Mouse (Mus musculus): ENCODE data around the gene Tfb1m.

DNA sequence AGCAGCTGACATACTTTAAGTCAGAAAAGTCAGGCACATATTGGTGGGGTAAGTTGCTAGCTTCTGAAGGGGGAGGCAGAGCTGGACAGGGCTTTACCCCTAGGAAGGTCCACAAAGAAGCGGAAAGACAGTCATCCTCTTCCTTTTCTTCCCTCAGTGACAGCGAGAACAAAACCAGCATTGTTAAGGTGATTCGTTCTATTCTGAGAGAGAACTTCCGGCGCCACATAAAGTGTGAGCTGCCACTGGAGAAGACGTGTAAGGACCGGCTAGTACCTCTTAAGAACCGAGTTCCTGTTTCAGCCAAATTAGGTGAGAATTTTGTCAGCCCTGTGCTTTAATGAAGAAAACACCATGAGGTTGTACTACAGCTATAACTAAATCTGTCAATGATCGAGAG is 41.2 kb downstream of the Tfb1m start:
- TF ChIP-seq CTCF (IDR thresholded peaks at IDR 0.05; ENCODE audit: insufficient read depth, low read length) (no peak), POLR2A (IDR thresholded peaks at IDR 0.05; ENCODE audit: borderline replicate concordance, extremely low read depth, low read depth, low read length) (no peak)
